Mouse (Mus musculus): ENCODE measurements around the gene Serpina3f. TPM values are rescaled to one million over a fixed set of nuclear protein-coding genes. Genes with fewer than 3 reads are reported as not detected.

The Serpina3f gene
- total RNA-seq, 1 experiment, result not detected

DNA sequence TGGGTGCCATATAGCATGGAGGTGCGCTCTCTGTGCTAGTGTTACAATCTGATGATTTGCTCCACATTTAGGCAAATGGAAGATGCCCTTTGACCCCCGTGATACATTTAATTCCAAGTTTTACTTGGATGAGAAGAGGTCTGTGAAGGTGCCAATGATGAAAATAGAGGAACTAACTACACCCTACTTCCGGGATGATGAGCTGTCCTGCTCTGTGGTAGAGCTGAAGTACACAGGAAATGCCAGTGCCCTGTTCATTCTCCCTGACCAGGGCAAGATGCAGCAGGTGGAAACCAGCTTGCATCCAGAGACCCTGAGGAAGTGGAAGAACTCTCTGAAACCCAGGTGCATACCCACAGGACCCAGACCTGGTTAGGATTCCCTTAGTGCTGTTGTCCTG is 52.0 kb downstream of the Serpina3f start:
- in situ Hi-C loops (cut with MboI; ENCODE audit: low sequenced_read_pairs in 2 of 2, unreplicated experiment in 2 of 2), result no loop called here
- TF ChIP-seq ZNF384 (IDR thresholded peaks at IDR 0.05; ENCODE audit: low read depth, low read length), result no peak
- no peak for TF ChIP-seq MAFK (IDR thresholded peaks at IDR 0.05; ENCODE audit: insufficient read depth, low read depth, low read length)
- TF ChIP-seq HCFC1 (IDR thresholded peaks at IDR 0.05; ENCODE audit: borderline replicate concordance, insufficient read depth, low read length), result no peak
- TF ChIP-seq CHD2 (IDR thresholded peaks at IDR 0.05; ENCODE audit: low read depth, low read length), result no peak
- TF ChIP-seq ZC3H11A (IDR thresholded peaks at IDR 0.05; ENCODE audit: borderline replicate concordance, low read depth, low read length), result no peak
- no peak overlapping the region for H3K4me3 ChIP-seq (ENCODE audit: insufficient read depth in 1 of 2, low read depth in 1 of 2, low read length in 2 of 2, poor library complexity in 1 of 2, severe bottlenecking in 1 of 2)
- peaks cover 2 to 5% of the 10 kb centered on the region in 2 experiments; a peak in 2 of 4 replicates for H3K4me1 ChIP-seq (ENCODE audit: control insufficient read depth in 2 of 2, insufficient read depth in 2 of 2, low read length in 2 of 2, poor library complexity in 1 of 2)
- H3K9me3 ChIP-seq (ENCODE audit: control insufficient read depth, insufficient read depth, low read depth, low read length), result no peaks in the 10 kb centered on the region; the same call in 1 of the 2 replicates
- no peak overlapping the region for H3K9ac ChIP-seq (ENCODE audit: insufficient read depth, low read depth, low read length, poor library complexity, severe bottlenecking)
- H3K36me3 ChIP-seq (ENCODE audit: control insufficient read depth, insufficient read depth, low read length, poor library complexity, severe bottlenecking), result no peaks in the 10 kb centered on the region
- H3K27ac ChIP-seq (ENCODE audit: insufficient read depth, low read depth, low read length, poor library complexity, severe bottlenecking), result no peak overlapping the region
- DNase-seq (ENCODE audit: low read depth, low spot score), result no peak

Other genes with a start within 250 kb of the Serpina3f start
- not detected in 2 replicates for gene Serpina11, start 224.6 kb upstream of the Serpina3f start, total RNA-seq (2012; rRNA removed)
- gene Serpina9, start 200.8 kb upstream of the Serpina3f start, total RNA-seq (2012; rRNA removed), result 0.18 TPM in 1 of 2 replicates, not detected in the other
- 0.13 TPM in 1 of 2 replicates, not detected in the other for gene Serpina12, start 170.1 kb upstream of the Serpina3f start, total RNA-seq (2012; rRNA removed)
- gene Serpina5, start 113.4 kb upstream of the Serpina3f start, total RNA-seq (2012; rRNA removed), result not detected in 2 replicates
- gene Serpina3a, start 101.8 kb upstream of the Serpina3f start, total RNA-seq (2012; rRNA removed), result not detected in 2 replicates
- gene Serpina3b, start 86.5 kb upstream of the Serpina3f start, total RNA-seq (2012; rRNA removed), result not detected in 2 replicates
- gene Serpina3c, start 60.7 kb upstream of the Serpina3f start, total RNA-seq (2012; rRNA removed), result not detected in 2 replicates
- gene Serpina3g, start 21.7 kb downstream of the Serpina3f start, total RNA-seq (2012; rRNA removed), result 0.27 TPM in 1 of 2 replicates, not detected in the other
- 1.4 and 2.4 TPM in 2 replicates for gene Serpina3i, start 48.6 kb downstream of the Serpina3f start, total RNA-seq (2012; rRNA removed)
- gene Serpina3j, start 100.0 kb downstream of the Serpina3f start, total RNA-seq (2012; rRNA removed), result not detected in 2 replicates
- gene Serpina3k, start 123.9 kb downstream of the Serpina3f start, total RNA-seq (2012; rRNA removed), result 0.27 TPM in 1 of 2 replicates, not detected in the other
- gene Serpina3m, start 123.9 kb downstream of the Serpina3f start, total RNA-seq (2012; rRNA removed), result 0.42 and 5.5 TPM in 2 replicates
- gene Serpina3n, start 192.2 kb downstream of the Serpina3f start, total RNA-seq (2012; rRNA removed), result 0.16 and 0.58 TPM in 2 replicates